Mouse (Mus musculus) testis, adult 2 months (tissue): ENCODE measurements around the gene Nsg1. TPM values are rescaled to one million over a fixed set of nuclear protein-coding genes. Genes with fewer than 3 reads are reported as not detected.

ENCODE experiments used
- H3K27ac ChIP-seq: fragments of 200-500 bp; 2 replicates; pipeline ENCODE4 v1.5.1; 2012; ENCODE audit warnings: low read depth, low read length; ENCODE audit not compliant: control insufficient read depth, insufficient read depth
- H3K27me3 ChIP-seq: fragments of 200-500 bp; 2 replicates; pipeline ENCODE4 v1.6.1; 2012; ENCODE audit warnings: mild to moderate bottlenecking, low read length, moderate library complexity; ENCODE audit not compliant: control insufficient read depth, insufficient read depth
- H3K36me3 ChIP-seq: fragments of 200-500 bp; 2 replicates; pipeline ENCODE4 v1.6.1; 2012; ENCODE audit warnings: mild to moderate bottlenecking, low read length; ENCODE audit not compliant: control insufficient read depth, insufficient read depth
- H3K4me1 ChIP-seq: fragments of 200-500 bp; 2 replicates; pipeline ENCODE4 v1.6.1; 2012; ENCODE audit warnings: low read length; ENCODE audit not compliant: control insufficient read depth, insufficient read depth
- H3K4me3 ChIP-seq: fragments of 200-500 bp; 2 replicates; pipeline ENCODE4 v1.5.1; 2012; ENCODE audit warnings: low read depth, mild to moderate bottlenecking, low read length, moderate library complexity, mixed read lengths; ENCODE audit not compliant: control insufficient read depth
- CTCF ChIP-seq: fragments of 200-500 bp; IDR thresholded peaks from 2 replicates; pipeline ENCODE4 v1.5.1; 2012; ENCODE audit warnings: low read depth, mild to moderate bottlenecking, inconsistent platforms, low read length, moderate library complexity; ENCODE audit not compliant: control insufficient read depth, insufficient read depth, insufficient replicate concordance
- POLR2A ChIP-seq: fragments of 200-500 bp; IDR thresholded peaks from 2 replicates; pipeline ENCODE4 v1.6.1; 2012; ENCODE audit warnings: low read depth, mild to moderate bottlenecking, inconsistent platforms, low read length, moderate library complexity; ENCODE audit not compliant: control insufficient read depth
- polyA plus RNA-seq: library from polyadenylated mRNA; depleted of rRNA; stranded (reverse); fragments of >200 nt; gene quantifications from 2 replicates; pipeline ENCODE4 v1.2.3, GENCODE M21; 2012

Gene Nsg1
- polyA plus RNA-seq, 1 experiment = 42.5 TPM

DNA sequence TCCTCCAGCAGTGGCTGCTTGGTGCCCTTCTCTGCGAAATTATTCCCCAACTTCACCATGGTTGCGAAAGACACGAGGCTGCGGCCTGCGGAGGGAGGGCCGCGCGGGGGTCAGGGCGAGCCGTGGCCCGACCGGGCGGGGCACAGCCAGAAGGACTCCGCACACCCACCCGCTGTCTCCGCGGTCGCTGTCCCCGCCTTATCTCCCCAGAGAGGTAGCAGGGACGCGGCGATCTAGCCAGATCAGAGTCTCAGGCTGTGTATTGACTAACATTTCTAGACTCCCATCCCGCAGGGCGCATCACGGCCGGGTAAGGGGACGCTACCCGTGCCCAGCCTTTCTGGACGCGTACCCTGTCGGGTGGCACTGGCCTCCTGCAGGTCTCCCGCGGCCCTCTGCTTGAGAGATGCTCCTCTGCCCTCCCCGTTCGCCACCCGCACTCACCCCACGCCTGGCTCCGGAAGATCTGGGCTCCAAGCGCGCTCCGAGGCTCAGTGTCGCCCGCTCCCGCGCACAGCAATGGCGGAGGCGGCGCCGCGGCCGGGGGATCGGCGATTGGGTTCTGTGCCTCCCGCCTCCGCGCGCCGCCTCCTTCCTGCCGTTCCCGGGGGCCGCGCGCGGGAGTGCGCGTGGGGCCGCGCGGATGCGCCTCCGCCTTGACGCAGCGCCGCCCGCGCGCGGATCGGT, 617 bp downstream of the Nsg1 start:
- TF ChIP-seq POLR2A (no peak), CTCF (no peak)
- no peak overlapping the region for H3K27ac ChIP-seq
- no peaks in the 10 kb centered on the region; the same call in 1 of the 2 replicates for H3K36me3 ChIP-seq
- H3K4me3 ChIP-seq = peak overlapping the region; percentile 90
- H3K27me3 ChIP-seq = no peaks in the 10 kb centered on the region
- H3K4me1 ChIP-seq = peaks cover 15% of the 10 kb centered on the region

DNA sequence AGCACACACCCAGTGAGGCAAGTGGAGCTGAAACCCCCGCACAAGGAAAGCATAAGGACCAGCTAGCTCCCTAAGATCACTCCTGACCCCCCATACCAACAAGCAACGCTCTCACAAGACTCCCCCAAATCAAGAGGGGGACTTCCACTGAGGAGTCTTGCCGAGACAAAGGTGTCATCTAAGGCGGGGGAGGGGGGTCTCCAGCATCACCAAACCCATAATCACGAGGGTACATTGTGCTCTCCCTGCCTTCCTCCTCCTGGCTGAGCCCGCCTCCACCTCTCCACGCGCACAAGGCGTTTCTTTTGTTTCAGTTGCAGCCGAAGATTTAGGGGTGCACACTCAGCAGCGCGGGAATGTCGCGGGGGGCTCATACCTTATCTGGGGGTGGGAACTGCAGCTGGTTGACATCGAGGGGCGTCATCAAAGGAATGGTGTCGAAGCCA, 1.2 kb downstream of the Nsg1 start:
- no peak overlapping the region for H3K27ac ChIP-seq
- TF ChIP-seq CTCF = no peak
- no peak for TF ChIP-seq POLR2A
- peaks cover 15% of the 10 kb centered on the region for H3K4me1 ChIP-seq
- H3K4me3 ChIP-seq = peak overlapping the region; percentile 90
- H3K27me3 ChIP-seq = no peaks in the 10 kb centered on the region
- no peaks in the 10 kb centered on the region; the same call in 1 of the 2 replicates for H3K36me3 ChIP-seq

DNA sequence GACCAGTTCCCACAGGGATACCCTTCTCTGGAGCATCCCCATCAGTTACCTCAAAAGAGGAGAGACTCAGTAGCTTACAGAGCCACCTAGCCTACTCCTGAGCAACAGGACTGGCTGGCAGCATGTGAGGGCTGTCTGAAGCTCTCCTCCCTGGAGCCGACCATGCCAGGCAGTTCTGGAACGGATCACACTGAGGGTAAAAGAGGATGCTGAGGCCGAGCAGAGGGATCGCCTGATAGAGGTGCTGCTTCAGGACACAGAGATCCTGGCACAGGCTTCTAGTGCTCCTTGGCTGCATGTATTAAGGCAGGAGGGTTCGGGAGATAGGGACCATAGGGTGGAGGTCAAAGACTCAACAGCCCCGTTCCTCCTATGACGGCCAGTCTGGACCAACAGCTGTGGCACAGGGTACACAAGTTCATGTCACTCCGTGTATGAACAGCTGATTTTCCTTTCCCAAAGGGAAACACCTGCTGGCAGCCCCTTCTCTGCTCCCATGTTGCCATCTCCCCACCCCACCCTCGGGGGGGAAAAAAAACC, 2.2 kb downstream of the Nsg1 start:
- TF ChIP-seq CTCF (no peak), POLR2A (no peak)
- Histone ChIP-seq H3K27me3 (no peaks in the 10 kb centered on the region), H3K36me3 (no peaks in the 10 kb centered on the region; the same call in 1 of the 2 replicates), H3K4me1 (peaks cover 15% of the 10 kb centered on the region), H3K27ac (no peak overlapping the region), H3K4me3 (no peak overlapping the region)

DNA sequence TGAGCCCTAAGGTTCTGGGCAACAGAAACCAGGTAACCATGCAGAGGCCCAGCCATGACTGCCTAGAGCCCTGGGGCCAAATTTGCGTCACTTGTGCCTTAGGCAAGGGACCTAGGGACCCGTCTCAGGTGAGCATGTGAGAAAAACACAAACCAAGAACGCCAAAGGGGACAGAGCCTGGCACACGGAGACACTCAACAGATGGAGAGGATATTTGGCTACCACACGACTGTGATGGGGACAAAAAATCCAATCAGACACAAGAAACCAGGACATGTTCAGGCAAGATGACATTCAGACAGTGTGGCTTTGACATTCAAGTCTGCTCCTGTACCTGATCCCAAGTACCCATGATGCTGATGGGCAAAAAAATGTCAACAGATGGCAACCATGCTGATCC, 6.1 kb downstream of the Nsg1 start:
- Histone ChIP-seq H3K27ac (no peak overlapping the region), H3K4me1 (peaks cover 2% of the 10 kb centered on the region), H3K27me3 (no peaks in the 10 kb centered on the region), H3K36me3 (no peaks in the 10 kb centered on the region; the same call in 1 of the 2 replicates), H3K4me3 (no peak overlapping the region)
- no peak for TF ChIP-seq CTCF
- no peak for TF ChIP-seq POLR2A

DNA sequence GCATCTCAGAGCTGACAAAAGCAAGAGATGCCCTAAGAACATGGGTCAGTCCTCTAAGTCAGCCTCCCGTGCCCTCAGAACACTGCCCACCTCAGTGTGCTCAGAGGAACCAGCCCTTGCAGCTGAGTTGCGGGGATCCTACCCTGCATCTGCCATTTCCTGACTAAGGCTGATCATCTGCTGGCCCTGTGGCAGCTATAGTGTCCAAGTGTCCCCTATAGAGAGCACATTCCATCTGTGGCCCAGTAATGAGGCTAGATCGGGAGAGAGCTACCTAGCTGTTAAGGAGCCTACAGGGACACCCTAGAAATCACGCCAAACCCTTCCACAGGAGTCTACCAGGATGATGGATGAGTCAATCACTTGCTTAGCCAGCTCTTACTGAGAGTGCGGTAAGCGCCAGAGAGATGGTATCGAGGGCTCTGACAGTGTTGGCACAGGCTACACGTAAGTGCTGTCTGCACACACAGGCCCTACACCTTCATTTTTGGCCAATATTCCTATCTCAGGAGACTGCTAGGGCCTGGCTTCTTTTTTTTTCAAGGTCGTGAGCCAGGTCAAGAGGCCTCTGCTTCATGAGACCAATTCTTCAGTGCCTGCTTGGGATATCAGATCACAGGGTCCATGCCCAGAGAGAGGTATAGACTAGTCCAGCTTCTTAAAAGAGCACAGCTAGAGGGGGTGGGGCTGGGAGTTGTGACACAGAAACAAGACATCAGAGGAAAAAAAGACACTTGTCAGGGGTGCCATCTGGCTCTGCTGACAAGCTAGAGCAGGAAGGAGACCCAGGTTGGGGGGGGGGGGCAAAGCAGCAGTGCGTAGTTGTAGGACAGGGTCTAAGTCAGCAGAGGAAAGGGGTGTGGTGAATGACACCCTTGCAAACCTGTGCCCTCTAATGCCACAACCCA, 7.3 kb downstream of the Nsg1 start:
- Histone ChIP-seq H3K36me3 (no peaks in the 10 kb centered on the region; the same call in 1 of the 2 replicates), H3K27me3 (no peaks in the 10 kb centered on the region)

DNA sequence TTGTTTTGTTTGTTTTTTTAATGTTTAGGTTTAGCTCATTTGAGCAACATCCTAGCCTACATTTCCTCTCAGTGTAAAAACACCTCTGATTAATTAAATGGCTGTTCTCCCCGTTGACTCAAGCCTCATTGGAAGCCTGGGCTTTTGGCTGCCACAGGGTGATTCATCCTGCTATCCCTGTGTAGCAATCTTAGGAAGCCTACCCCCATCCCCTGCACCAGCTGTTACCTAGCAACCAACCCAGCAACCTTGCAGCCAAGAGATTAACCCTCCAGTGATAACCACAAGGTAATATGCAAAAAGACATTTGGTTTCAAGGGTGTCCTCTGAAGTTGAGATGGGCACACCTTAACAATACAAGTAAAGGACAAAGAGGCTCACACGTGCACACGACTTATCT, 8.4 kb downstream of the Nsg1 start:
- 0 out of 2 replicates have a peak, but pooled peaks cover 2% of the 10 kb centered on the region for H3K4me1 ChIP-seq
- no peak overlapping the region for H3K4me3 ChIP-seq
- H3K36me3 ChIP-seq = no peaks in the 10 kb centered on the region; the same call in 1 of the 2 replicates
- H3K27ac ChIP-seq = no peak overlapping the region
- TF ChIP-seq POLR2A = no peak
- TF ChIP-seq CTCF = no peak
- no peaks in the 10 kb centered on the region for H3K27me3 ChIP-seq

More for the DNA sequence above, 7.3 kb downstream of the Nsg1 start:
- Histone ChIP-seq H3K27ac (no peak overlapping the region), H3K4me1 (no peaks in the 10 kb centered on the region), H3K4me3 (no peak overlapping the region)
- TF ChIP-seq CTCF (no peak), POLR2A (no peak)

DNA sequence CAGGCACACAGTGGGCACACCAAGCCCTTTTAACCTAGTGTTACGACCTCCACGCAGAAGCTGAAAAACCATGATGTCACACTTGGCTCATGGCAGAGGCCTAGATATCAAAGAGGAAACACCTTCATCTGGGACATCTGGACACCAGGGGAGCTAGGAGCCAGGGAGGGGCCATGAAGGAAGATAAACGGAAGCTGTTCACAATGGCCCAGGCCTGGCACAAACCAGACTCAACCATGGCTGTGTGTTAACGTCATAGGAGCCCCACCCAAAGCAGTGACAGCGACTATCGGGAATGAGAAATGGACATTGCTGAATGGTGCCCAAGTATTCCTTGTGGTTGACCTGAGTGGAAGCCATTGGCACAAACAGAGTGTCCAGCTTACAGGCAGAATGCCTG, 13.2 kb downstream of the Nsg1 start:
- H3K36me3 ChIP-seq = no peaks in the 10 kb centered on the region; the same call in 1 of the 2 replicates

More for the DNA sequence above, 13.2 kb downstream of the Nsg1 start:
- TF ChIP-seq CTCF (no peak), POLR2A (no peak)
- peaks cover 4% of the 10 kb centered on the region; the same call in 1 of the 2 replicates for H3K4me1 ChIP-seq
- H3K27ac ChIP-seq = no peak overlapping the region
- H3K4me3 ChIP-seq = no peak overlapping the region
- no peaks in the 10 kb centered on the region for H3K27me3 ChIP-seq
